Mouse (Mus musculus): ENCODE results near the gene Ndufa4. TPM values are rescaled to one million over a fixed set of nuclear protein-coding genes. Genes with fewer than 3 reads are reported as not detected.

The Ndufa4 gene
- polyA plus RNA-seq (2012; rRNA removed; ENCODE audit: low replicate concordance) = 639 and 894 TPM in 2 replicates

DNA sequence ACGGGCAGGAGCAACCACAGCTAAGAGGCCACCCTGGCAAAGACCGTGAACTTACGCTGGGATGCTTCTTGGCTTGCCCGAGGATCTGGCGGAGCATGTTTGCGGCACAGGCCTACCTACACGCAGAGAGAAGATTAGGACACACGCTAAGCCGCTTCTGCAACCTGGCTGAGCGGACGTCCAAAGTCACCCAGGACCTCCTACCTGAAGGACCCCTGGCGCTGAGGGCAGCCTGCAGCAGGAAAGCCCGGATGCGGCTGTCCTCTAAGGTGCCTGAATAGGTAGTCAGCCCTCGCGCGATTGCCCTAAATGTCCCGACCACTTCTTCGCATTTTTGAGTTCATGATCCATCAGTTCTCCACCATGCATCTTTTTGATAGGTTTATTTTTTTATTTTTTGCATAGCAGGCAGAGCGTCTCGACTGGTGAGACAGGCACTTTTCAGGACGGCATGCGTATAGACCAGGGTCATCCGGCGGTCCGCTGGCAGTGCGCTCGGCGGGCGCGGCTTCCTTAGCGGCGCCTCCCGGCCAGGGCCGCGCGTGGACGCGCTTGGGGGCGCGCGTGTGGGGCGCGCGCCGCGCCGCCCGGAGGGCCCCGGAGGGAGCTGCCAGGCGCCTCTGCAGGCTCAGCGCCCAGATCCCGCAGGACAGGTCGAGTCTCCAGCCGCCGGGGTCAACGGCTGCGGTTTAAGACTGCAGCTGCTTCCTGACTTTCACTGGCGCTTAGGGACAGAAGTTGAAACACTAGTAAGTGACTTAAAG lies at the start of gene Ndufa4, which contains the start of gene Phf14:
Gene Ndufa4, minus strand, starts transcription at position 229 of the 764 bp plus-strand sequence.
Gene Phf14, plus strand, starts transcription at position 541 of the 764 bp plus-strand sequence.

Other genes with a start within 250 kb of the Ndufa4 start
- 3.4 and 8.6 TPM in 2 replicates for gene Phf14, start 312 bp upstream of the Ndufa4 start, polyA plus RNA-seq (2012; rRNA removed; ENCODE audit: low replicate concordance)